Mouse (Mus musculus): ENCODE measurements around the gene Akr1b3. TPM values are rescaled to one million over a fixed set of nuclear protein-coding genes. Genes with fewer than 3 reads are reported as not detected.

Akr1b3 gene
- polyA plus RNA-seq, 1 experiment: 493 TPM

DNA sequence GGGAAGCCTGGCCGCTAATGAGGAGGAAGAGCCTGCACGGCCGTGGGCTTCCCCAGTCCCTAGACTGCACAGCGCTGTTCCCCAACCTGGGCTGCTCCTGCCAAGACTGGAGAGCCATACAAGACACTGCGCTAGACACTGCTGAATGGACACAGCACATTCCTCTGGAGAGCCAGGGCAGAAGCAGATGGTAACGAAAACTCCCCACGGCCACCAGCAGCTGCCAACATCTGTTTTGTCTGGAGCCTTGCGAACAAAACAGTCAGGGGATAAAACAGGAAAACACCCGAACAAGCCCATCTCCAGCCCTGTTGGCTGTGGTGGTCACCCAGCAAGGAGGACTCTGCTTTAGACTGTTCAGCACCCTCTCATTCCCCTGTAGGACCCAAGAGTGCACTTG lies 3.9 kb downstream of the Akr1b3 start:
- Histone ChIP-seq H3K79me2 (ENCODE audit: control insufficient read depth, insufficient read depth) (peaks cover 40% of the 10 kb centered on the region), H3K36me3 (ENCODE audit: control insufficient read depth, insufficient read depth) (peaks cover 19% of the 10 kb centered on the region), H3ac (ENCODE audit: control insufficient read depth, insufficient read length) (no peak overlapping the region), H3K4me3 (peak overlapping the region; percentile 63), H3K27me3 (ENCODE audit: control insufficient read depth, insufficient read depth, insufficient read length) (no peaks in the 10 kb centered on the region), H3K4me2 (ENCODE audit: low read depth) (peak overlapping the region; percentile 96)
- TF ChIP-seq POLR2A (IDR thresholded peaks at IDR 0.05; ENCODE audit: insufficient read length, low read depth): no peak
- TF ChIP-seq E2F4 (IDR thresholded peaks at IDR 0.05; ENCODE audit: insufficient read depth): no peak
- TF ChIP-seq MYOD1 (IDR thresholded peaks at IDR 0.05; ENCODE audit: control insufficient read depth in 1 of 3, insufficient read length in 2 of 3, low read depth in 2 of 3): peak in 2 of 3 experiments; percentile 1 to 47

DNA sequence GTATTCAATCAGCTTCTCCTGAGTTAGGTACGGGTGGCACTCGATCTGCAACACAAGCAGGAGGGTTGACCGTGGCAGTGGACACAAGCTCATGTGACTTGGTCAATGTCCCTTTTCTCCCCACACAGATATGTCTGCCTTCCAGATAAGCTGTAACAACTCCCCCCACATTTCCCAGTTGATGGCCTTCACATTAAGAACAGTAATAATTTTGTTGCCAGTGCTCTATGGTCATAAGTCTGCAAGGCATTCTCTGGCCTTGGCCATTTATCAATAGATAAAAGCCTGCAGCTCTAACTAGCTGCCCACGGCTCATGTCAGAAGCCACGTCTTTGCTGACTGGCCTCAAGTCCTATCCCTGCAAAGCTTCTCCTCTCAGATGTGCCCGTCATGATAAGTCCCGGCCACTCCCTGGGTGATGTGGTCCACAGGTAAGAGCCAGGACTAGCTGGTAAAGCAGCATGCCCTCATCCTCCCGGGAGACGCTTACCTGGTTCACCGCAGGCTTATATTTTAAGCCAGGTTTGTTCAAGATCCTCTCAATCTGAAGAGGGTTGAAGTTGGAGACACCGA lies 7.2 kb downstream of the Akr1b3 start:
- Histone ChIP-seq H3ac (ENCODE audit: control insufficient read depth, insufficient read length) (no peak overlapping the region), H3K79me2 (ENCODE audit: control insufficient read depth, insufficient read depth) (peaks cover 23% of the 10 kb centered on the region), H3K27me3 (ENCODE audit: control insufficient read depth, insufficient read depth, insufficient read length) (no peaks in the 10 kb centered on the region), H3K4me3 (no peak overlapping the region), H3K4me2 (ENCODE audit: low read depth) (no peak overlapping the region), H3K36me3 (ENCODE audit: control insufficient read depth, insufficient read depth) (peaks cover 46% of the 10 kb centered on the region)
- TF ChIP-seq POLR2AphosphoS2 (IDR thresholded peaks at IDR 0.05; ENCODE audit: insufficient read length, low read depth) (no peak), TCF12 (IDR thresholded peaks at IDR 0.05; ENCODE audit: insufficient read depth, poor library complexity, severe bottlenecking) (no peak), MAX (IDR thresholded peaks at IDR 0.05; ENCODE audit: low read depth) (no peak), MYOG (IDR thresholded peaks at IDR 0.05; ENCODE audit: control insufficient read depth in 1 of 3, insufficient read depth in 1 of 3, insufficient read length in 2 of 3, low read depth in 2 of 3) (no peak), SRF (IDR thresholded peaks at IDR 0.05; ENCODE audit: control insufficient read depth, insufficient read length, low read depth) (no peak)

DNA sequence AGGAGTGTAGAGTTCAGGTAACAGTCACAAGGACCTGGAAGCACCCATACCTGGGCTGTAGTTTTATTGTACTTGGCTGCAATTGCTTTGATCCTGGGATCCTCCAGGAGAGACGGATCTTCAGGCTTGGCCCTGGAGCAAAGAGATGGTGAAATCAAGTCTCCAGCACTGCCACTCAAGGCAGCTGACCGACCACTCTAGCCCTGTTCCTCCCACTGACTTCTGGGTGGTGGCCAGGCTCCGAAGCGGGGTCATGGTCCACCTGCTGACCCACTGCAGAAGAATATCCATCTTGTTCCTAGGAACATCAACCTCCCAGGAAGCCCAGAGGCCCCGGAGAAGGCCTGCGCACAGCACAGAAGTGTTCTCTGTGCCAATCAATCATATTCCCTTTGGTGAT lies 7.8 kb downstream of the Akr1b3 start:
- Histone ChIP-seq H3ac (ENCODE audit: control insufficient read depth, insufficient read length) (no peak overlapping the region), H3K36me3 (ENCODE audit: control insufficient read depth, insufficient read depth) (peaks cover 51% of the 10 kb centered on the region), H3K4me2 (ENCODE audit: low read depth) (no peak overlapping the region), H3K4me3 (no peak overlapping the region), H3K79me2 (ENCODE audit: control insufficient read depth, insufficient read depth) (peaks cover 17% of the 10 kb centered on the region), H3K27me3 (ENCODE audit: control insufficient read depth, insufficient read depth, insufficient read length) (no peaks in the 10 kb centered on the region)
- TF ChIP-seq TCF12 (IDR thresholded peaks at IDR 0.05; ENCODE audit: insufficient read depth, poor library complexity, severe bottlenecking): no peak
- TF ChIP-seq POLR2AphosphoS2 (IDR thresholded peaks at IDR 0.05; ENCODE audit: insufficient read length, low read depth): no peak
- TF ChIP-seq TCF3 (IDR thresholded peaks at IDR 0.05; ENCODE audit: insufficient read length, low read depth): no peak

DNA sequence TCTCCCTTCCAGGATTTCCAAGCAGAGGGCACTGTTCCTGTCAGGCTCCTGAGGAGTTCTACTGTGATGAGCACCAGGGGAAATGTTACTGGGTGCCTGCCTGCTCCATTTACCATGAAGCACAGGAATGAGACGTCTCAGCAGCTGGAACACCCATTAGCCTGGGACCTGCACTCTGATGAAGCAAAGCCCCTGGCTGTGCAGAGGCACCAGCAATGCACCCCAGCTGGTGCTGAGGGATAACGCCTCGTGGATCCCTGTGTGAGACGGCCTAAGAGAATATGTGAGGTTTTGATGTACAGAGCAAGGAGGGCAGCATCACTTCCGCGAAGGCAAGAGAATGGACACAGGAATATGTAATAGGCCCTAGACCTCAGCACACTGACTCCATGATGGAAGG lies 10.5 kb downstream of the Akr1b3 start:
- TF ChIP-seq CEBPB (IDR thresholded peaks at IDR 0.05; ENCODE audit: insufficient read depth, poor library complexity, severe bottlenecking) (no peak), REST (IDR thresholded peaks at IDR 0.05; ENCODE audit: insufficient read depth, insufficient read length) (no peak), MAX (IDR thresholded peaks at IDR 0.05; ENCODE audit: low read depth) (no peak), E2F4 (IDR thresholded peaks at IDR 0.05; ENCODE audit: insufficient read depth) (no peak), TCF12 (IDR thresholded peaks at IDR 0.05; ENCODE audit: insufficient read depth, poor library complexity, severe bottlenecking) (no peak), MYOG (IDR thresholded peaks at IDR 0.05; ENCODE audit: control insufficient read depth in 1 of 3, insufficient read depth in 1 of 3, insufficient read length in 2 of 3, low read depth in 2 of 3) (no peak), POLR2AphosphoS2 (IDR thresholded peaks at IDR 0.05; ENCODE audit: insufficient read length, low read depth) (no peak), USF1 (IDR thresholded peaks at IDR 0.05; ENCODE audit: low read depth) (no peak), MYOD1 (IDR thresholded peaks at IDR 0.05; ENCODE audit: control insufficient read depth in 1 of 3, insufficient read length in 2 of 3, low read depth in 2 of 3) (no peak), POLR2A (IDR thresholded peaks at IDR 0.05; ENCODE audit: insufficient read length, low read depth) (no peak), TCF3 (IDR thresholded peaks at IDR 0.05; ENCODE audit: insufficient read length, low read depth) (no peak), SRF (IDR thresholded peaks at IDR 0.05; ENCODE audit: control insufficient read depth, insufficient read length, low read depth) (no peak)
- no peak overlapping the region for H3K4me2 ChIP-seq (ENCODE audit: low read depth)
- no peak overlapping the region for H3K4me3 ChIP-seq
- peaks cover 62% of the 10 kb centered on the region for H3K36me3 ChIP-seq (ENCODE audit: control insufficient read depth, insufficient read depth)
- no peak overlapping the region for H3ac ChIP-seq (ENCODE audit: control insufficient read depth, insufficient read length)
- no peaks in the 10 kb centered on the region for H3K79me2 ChIP-seq (ENCODE audit: control insufficient read depth, insufficient read depth)
- H3K27me3 ChIP-seq (ENCODE audit: control insufficient read depth, insufficient read depth, insufficient read length): no peaks in the 10 kb centered on the region

DNA sequence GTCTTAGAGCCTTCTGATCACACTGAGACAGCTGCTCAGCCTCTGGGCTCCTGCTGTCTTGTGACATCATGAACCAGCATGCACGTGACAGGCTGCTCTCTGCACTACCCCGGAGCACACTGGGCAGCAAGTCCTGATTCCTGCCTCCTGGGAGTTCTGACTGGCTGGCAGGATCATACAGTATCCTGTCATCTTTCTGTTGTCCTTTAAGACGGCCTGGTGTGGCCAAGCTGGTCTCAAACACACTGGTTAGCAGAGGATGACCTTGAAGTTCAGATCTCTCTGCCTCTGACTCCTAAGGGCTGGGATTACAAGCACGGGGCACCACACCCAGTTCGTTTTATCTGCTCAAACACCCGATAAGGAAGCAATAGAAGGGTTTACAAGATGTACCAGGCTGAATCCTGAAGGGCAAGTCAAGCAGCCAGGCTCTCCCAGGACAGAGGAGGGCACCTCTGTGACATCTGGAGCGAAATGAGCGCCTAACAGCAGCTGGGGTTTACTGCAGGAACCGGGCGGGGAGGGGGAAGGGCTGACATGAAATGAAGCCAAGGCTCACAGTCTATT lies 12.5 kb downstream of the Akr1b3 start:
- TF ChIP-seq MYOG (IDR thresholded peaks at IDR 0.05; ENCODE audit: control insufficient read depth in 1 of 3, insufficient read depth in 1 of 3, insufficient read length in 2 of 3, low read depth in 2 of 3) (peak; percentile 25 to 66 (median 48)), POLR2AphosphoS2 (IDR thresholded peaks at IDR 0.05; ENCODE audit: insufficient read length, low read depth) (no peak), MYOD1 (IDR thresholded peaks at IDR 0.05; ENCODE audit: control insufficient read depth in 1 of 3, insufficient read length in 2 of 3, low read depth in 2 of 3) (peak in 2 of 3 experiments; percentile 23 to 53), CEBPB (IDR thresholded peaks at IDR 0.05; ENCODE audit: insufficient read depth, poor library complexity, severe bottlenecking) (no peak), TCF12 (IDR thresholded peaks at IDR 0.05; ENCODE audit: insufficient read depth, poor library complexity, severe bottlenecking) (no peak)
- H3K4me3 ChIP-seq: no peak overlapping the region
- H3K79me2 ChIP-seq (ENCODE audit: control insufficient read depth, insufficient read depth): no peaks in the 10 kb centered on the region
- peaks cover 46% of the 10 kb centered on the region for H3K36me3 ChIP-seq (ENCODE audit: control insufficient read depth, insufficient read depth)
- H3ac ChIP-seq (ENCODE audit: control insufficient read depth, insufficient read length): no peak overlapping the region
- no peak overlapping the region for H3K4me2 ChIP-seq (ENCODE audit: low read depth)
- no peaks in the 10 kb centered on the region for H3K27me3 ChIP-seq (ENCODE audit: control insufficient read depth, insufficient read depth, insufficient read length)

Measured in myocyte (in vitro differentiated cells).